Mouse (Mus musculus) cerebellum, postnatal 10 days (tissue): ENCODE measurements around the gene Synj2.

ENCODE experiments used
- DNase-seq, 2 experiments: peaks; one replicate each; pipeline ENCODE4 v3.0.0; 2021; ENCODE audit warnings: mixed read lengths in 2 of 2

Gene Synj2

DNA sequence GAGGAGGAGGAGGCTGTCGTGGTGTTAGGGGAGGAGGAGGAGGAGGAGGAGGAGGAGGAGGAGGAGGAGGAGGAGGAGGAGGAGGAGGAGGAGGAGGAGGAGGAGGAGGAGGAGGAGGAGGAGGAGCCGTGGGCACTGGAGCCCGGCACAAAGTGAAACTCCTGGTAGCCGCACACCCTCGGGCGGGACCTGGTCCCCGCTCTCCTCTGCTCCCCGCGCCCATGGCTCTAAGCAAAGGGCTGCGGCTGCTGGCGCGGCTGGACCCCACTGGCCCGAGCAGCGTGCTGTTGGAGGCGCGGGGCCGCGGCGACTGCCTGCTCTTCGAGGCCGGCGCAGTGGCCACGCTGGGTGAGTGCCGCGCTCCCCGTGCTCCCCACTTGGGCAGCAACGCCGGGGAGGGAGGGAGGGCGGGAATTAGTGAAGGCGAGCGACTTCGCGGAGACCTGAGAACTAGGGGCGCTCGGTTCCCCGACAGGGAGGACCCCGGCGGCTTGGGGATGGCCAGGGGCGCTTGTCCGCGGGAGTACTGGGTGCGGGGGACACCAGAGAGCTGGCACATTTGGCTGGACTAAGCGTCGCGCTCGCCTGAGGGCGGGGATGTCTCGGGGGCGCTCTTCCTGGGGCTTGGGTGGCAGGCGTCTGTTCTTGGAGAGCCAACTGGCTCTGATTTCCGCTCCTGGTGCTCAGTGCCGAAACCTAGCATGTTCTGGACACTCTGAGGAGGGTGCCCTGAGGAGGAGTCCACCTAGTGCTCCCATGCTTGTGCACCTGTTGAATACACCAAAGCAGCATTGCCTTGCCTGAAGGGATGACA, at the start of gene Synj2:
Gene Synj2 (plus strand): TSS at position 51 of the 814 bp plus-strand sequence.
- DNase-seq, result peak; percentile 62 to 66

- DNase-seq, result no peak
Observed at GRCm38 (mm10) chr17:5891933-5892683, 49.0 kb upstream of the Synj2 start.

GRCm38 (mm10) chr17:5893092-5893491, 48.0 kb upstream of the Synj2 start:
- no peak for DNase-seq

DNA sequence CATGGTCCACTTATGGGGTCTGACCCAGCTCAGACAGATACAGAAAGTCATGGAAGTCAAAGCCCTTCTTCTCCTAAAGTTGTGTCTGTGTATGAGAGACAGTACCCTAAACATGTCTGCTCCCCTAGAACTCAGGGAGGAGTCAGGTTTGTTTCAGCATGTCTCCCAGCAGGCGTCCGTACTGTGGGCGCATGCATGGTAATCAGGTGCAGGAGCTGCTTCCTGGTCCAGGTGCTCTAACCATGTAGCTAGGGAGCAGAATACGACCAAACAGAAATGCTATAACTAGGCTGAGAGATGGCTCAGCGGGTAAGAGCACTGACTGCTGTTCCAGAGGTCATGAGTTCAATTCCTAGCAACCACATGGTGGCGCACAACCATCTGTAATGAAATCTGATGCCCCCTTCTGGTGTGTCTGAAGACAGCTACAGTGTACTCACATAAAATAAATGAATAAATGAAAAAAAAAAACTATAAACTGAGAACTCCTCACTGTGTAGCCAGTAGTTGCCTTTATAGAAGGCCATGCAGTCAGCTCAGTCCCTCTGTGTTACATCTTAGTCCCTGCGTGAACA, 47.4 kb upstream of the Synj2 start:
- DNase-seq, result no peak

DNA sequence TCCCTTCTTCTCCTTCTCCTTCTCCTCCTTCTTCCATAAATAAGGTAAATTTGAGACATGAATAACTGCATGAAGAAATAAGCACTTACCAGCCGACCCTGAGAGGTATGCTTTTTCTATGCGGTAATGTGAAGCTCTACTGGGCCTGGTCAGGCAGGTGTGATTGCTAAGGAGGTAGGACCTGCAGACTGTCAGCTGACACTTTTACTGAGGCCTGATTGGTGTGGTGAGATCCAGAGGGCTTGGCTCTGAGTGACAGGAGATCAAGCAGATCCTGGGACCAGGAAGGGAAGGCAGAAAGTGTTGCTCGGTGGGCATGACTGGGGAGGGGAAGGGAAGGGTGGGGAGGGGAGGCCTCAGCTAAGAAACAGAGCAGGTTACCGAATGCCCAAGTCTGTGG, 45.0 kb upstream of the Synj2 start:
- DNase-seq, result no peak

- DNase-seq, result peak in 1 of 2 experiments; percentile 15
Observed at GRCm38 (mm10) chr17:5896607-5897006, 44.5 kb upstream of the Synj2 start.

DNA sequence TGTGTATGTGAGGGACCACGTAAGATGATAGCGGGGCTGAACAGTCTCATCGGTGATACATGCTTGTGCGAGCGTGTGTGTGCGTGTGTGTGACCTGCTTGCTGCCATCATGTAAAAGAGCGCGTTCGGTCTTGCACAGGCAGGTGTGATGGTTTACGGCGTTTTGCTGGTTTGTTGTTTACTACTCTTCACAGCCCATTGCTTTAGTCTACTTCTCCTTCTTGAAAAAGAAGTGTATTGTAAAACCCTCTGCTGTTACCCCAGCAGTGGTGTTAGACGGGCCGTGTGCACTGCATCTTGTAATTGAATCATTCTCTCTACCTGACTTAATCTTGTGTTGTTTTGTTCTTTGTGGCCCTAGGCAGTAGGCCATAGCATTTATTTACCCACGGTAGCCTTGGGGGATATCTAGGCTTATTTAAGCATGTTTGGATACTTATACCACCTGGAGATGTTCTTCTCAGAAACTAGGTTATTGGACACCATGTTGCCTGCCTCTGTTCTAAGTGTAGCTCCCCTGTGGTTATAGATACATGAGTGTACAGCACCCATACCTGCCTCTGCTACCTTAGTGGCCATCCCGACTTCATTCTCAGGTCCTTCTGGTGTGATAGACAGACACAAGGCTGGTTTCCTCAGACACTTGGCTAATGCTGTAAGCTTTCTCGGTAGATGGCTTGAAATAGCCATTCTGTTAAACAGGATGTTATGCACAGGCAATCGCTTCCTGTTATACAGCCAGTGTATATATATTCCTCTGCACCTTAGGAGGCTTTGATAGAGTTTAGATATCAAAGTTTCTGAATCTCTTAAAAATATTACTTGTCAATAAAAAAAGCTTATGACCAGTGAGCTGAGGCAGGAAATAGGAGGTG, 43.5 kb upstream of the Synj2 start:
- no peak for DNase-seq

DNA sequence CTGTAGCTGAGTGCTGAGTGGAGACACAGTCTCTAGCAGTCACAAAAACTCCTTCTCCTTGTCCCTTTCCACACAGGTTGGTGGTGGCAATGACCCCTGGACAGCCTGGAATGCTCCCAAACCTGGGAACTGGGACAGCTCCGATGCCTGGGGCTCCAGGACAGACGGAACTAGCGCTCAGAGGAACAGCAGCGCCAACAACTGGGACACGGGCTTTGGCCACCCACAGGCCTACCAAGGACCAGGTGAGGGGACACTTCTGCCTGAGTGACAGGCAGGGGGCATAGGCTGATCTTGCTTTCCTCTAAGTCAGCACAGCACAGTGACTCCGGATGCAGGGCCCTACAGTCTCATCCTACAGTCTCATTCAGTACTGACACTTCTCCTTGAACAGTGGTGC, 41.8 kb upstream of the Synj2 start:
- no peak for DNase-seq

- no peak for DNase-seq
Observed at GRCm38 (mm10) chr17:5901381-5901780, 39.7 kb upstream of the Synj2 start.

- no peak for DNase-seq
Observed at GRCm38 (mm10) chr17:5903630-5904301, 37.3 kb upstream of the Synj2 start.

DNA sequence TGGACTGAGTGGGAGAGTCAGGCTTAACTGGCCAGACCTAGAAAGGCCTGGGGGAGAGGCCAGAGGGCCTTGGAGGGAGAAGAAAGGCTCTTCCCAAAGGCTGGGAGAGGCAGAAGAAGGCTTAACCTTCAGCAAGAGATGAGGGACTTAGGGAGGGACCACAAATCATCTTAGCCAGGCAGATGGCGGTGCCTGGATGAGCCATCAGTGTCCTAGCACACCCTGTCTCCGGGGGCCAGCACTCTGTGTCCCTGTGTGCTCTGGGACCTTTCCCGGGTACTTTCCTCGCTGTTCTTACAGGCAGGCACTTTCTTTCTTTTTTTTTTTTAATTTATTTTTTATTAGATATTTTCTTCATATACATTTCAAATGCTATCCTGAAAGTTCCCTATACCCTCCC, 31.4 kb upstream of the Synj2 start:
- DNase-seq, result no peak

- DNase-seq, result peak; percentile 35 to 71
Observed at GRCm38 (mm10) chr17:5911591-5911990, 29.5 kb upstream of the Synj2 start.

DNA sequence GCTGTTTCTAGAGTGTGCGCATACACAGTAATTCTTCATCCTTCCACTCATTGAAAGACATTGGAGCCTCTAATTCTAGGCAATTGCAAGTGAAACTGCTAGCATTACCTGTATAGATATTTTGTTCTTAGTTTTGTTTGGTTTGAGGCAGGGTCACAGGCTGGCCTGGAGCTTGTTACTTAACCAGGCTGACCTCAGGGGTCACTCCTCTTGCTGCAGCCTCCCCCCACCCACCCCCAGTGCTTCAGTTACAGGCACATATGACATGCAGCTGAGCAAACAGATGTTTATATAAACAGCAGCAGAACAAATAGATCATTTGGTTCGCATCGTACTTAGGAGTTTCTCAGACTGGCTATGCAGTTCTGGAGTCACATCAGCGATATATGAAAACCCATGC, 28.3 kb upstream of the Synj2 start:
- no peak for DNase-seq

DNA sequence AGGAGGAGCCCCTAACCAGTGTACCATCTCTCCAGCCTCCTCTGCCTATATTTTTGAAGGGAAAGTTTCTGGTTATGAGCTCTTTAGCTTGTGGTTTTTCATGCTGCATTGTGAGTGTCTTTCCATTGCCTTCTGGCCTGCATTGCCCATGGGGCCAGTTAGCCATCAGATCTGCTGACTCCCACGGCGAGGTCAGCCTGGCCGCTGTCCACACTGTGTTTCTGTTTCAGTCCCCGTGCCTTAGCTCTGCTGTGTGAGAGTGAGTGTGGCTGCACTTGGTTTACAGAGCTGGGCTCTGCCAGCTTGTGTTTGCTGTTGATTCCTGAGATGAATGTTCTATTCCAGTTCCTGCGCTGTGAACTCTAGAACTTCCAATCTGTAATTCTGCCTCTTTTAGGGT, 26.9 kb upstream of the Synj2 start:
- DNase-seq, result peak in 1 of 2 experiments; percentile 30

GRCm38 (mm10) chr17:5921954-5922353, 19.1 kb upstream of the Synj2 start:
- no peak for DNase-seq

- peak; percentile 68 to 72 for DNase-seq
Observed at GRCm38 (mm10) chr17:5923281-5923680, 17.8 kb upstream of the Synj2 start.

- peak; percentile 19 to 28 for DNase-seq
Observed at GRCm38 (mm10) chr17:5924238-5924637, 16.8 kb upstream of the Synj2 start.

GRCm38 (mm10) chr17:5926710-5927109, 14.4 kb upstream of the Synj2 start:
- DNase-seq, result no peak

GRCm38 (mm10) chr17:5929031-5929430, 12.0 kb upstream of the Synj2 start:
- DNase-seq, result no peak

DNA sequence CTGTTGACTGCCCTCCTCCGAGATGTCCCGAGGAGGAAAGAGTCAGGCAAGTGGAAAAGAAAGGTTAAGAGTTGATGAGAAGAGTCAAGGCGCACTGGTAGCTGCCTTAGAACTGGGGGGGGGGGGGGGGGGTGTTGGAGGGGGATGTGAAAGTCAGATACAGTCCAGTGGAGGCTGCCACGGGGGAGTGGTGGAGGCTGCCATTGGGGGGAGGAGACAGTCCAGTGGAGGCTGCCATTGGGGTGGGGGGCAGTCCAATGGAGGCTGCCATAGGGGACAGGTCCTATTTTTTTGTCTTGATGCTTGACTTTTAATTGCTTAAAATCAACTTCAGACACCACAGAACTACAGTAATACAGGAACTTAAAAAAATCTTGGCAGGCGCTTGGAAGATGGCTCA, 8.9 kb upstream of the Synj2 start:
- DNase-seq, result no peak

GRCm38 (mm10) chr17:5934554-5935324, 6.3 kb upstream of the Synj2 start:
- DNase-seq, result peak; percentile 64 to 76
